Mouse (Mus musculus) common myeloid progenitor, adult 5-6 weeks (primary cell): ENCODE results near the gene Pdyn. TPM values are rescaled to one million over a fixed set of nuclear protein-coding genes. Genes with fewer than 3 reads are reported as not detected.

ENCODE experiments used
- ATAC-seq: replicated peaks from 2 replicates; pipeline ENCODE4 v1.8.0; 2016; ENCODE audit warnings: low read depth, mild to moderate bottlenecking, moderate TSS enrichment, inconsistent platforms; ENCODE audit not compliant: poor library complexity, severe bottlenecking
- total RNA-seq: library from RNA; stranded (forward); fragments of 200-1000, 187-1606 nt; gene quantifications from 2 replicates; pipeline ENCODE4 v1.2.3, GENCODE M21; 2017

Gene Pdyn
- total RNA-seq, 1 experiment from 2014 or later = not detected

DNA sequence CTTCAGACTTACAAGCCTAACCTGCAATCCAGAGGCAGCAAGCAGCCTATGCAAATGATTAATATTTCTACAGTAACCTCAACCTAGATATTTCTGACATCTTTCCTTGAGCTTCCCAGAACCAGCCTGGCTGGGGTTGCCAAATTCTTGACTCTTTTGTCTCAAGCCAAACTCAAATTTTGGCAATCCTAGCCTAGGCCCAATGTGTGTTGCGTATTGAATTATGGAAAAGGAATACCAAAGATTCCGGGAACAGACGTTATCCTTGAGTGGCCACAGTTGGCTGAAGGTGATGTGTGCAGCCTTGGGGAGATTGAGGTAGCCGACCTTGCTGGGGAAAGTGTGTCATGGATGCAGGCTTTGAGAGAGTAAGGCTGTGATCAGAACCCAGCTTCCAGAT lies 40.8 kb downstream of the Pdyn start:
- no peak for ATAC-seq

DNA sequence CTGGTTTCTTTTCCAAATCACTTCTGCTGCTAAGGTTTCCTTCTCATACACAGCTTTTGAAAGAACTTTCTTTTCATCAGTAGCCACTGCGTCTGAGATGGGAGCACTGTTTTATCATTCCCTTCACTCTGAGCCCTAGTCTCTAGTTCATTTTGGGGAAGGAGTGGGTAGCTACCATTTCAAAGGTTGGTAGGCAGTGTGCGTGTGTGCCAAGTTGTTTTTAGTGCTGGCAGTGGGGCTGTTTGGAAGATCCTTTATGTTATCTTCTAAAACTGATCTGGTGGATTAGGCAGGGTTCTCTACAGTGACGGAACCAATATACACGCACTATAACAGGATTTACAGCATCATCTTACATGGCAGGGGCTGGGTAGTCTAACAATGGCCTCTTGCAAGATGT lies 44.6 kb downstream of the Pdyn start:
- ATAC-seq = no peak

DNA sequence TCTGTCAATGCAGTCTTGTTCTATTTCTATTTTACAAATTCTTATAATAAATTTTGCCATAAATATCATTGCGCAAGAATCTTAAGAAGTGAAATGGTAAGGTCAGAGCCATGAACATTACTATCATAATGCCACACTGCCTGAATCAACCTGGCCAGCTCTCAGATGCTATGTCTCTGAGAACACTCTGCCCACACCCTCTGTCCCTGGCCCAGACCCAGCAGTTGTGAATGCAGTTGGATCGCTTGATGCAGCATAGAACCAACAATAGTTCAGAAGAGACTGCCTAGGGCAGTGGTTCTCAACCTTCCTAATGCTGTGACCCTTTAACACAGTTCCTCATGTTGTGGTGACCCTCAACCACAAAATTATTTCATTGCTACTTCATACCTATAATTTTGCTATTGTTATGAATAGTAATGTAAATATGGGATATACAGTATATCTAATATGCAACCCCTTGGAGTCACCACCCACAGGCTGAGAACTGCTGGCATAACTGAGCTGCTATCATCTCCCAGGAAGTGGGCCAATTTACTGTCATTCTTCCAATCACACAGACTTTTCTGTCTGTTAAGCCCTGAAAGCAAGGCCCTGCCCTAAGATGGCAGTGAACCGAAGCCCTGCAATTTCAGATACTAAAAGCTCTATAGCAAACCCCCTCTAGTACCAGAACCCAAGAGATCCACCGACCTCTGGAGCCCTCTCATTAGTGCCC lies 45.3 kb downstream of the Pdyn start:
- no peak for ATAC-seq

DNA sequence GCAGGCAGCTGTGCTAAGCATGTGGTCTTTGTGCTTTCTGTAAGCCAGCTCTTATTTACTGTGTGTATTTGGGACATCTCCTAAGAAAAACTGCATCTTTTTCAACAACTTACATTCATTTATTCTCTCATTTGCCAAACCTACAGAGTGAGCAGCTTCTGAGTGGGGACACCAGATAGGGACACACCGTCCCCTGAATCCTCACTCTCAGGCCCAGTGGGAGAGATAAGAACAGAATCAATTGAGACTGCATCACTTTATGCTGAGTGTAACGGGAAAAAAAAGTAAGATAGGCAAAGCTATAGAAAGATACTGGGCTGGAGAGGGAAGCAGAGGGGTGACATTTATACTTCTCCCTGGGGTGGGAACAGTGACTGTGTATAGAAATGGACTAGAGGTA lies 46.0 kb downstream of the Pdyn start:
- no peak for ATAC-seq

DNA sequence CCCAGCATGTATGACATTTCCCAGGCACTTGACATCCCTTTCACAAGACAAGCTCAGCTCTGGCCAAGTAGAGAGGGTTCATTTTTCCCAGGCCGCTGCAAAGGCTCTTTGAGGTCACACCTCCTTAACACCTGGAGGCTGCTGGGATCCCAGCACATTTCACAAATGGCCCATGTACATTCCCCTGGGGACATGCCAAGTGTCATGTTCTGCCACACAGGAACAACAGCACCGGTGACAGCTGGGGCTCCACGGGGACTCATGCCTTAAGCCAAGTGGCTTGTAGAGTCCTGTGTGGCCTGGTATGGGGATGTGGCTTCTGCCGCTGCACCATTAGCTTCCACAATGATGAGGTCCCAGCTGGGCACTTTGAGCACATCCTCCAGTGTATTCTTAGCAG lies 47.0 kb downstream of the Pdyn start:
- ATAC-seq = no peak

Other genes starting within 250 kb of the Pdyn start
- gene F830045P16Rik, start 163.2 kb downstream of the Pdyn start, total RNA-seq = not detected in 2 replicates
- 31.6 and 39.6 TPM in 2 replicates for gene Sirpa, start 107.0 kb downstream of the Pdyn start, total RNA-seq
- 8.1 and 12.7 TPM in 2 replicates for gene Stk35, start 100.7 kb upstream of the Pdyn start, total RNA-seq